Mouse (Mus musculus) heart, postnatal 14 days (tissue): Measurements from ENCODE around the gene Ksr1. TPM values are rescaled to one million over a fixed set of nuclear protein-coding genes. Genes with fewer than 3 reads are reported as not detected.

Source experiments
- DNase-seq, 2 experiments: peaks; one replicate each; pipeline ENCODE4 v3.0.0; 2021 to 2022
- intact Hi-C: fragments of 180-260 bp; cut with DNase I; formaldehyde crosslinking; loops from one replicate; pipeline ENCODE4 v1.15.1; 2025
- total RNA-seq, 2 experiments: library from RNA; stranded (reverse); gene quantifications; 2 replicates each; pipeline ENCODE4 v1.2.3; 2021

Ksr1 gene
- total RNA-seq, 2 experiments from 2014 or later, result 10.2 to 10.7 TPM

DNA sequence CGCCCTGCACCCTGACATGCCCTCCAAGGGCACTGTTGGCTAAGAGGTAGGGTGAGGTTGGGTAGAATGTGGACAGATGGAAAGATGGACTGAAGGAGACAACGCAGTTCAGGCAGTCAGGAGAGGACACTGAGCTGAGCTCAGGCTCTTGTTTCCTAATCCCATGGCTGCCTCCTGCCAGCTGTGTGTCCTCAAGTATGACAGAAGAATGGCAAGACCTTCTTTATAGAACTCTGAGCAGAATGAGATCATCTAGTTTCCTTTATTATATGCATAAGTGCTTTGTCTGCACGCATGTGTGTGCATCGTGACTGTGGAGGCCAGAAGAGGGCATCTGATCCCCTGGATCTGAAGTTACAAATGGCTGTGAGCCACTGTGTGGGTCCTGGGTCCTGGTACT is 72.6 kb downstream of the Ksr1 start:
- intact Hi-C loops, result no loop called here
- DNase-seq, result no peak

DNA sequence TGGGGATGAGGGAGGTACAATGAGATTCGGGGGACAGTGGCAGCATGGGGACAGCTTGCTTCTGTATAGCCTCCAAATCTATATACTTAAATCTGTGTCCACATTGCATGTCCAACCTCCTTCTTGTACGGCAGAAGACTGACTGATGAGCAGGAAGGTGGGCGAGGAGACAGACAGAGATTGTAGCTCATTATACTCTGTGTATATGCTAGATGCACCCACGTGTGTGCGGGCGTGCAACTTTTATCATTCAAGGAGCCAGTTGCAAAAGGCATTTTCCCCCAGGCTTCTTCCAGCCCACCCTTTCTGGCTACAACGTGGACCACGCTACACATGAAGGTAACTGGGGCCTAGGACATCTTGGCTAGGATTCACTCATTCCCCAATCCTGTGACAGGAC is 74.1 kb downstream of the Ksr1 start:
- DNase-seq, result no peak
- intact Hi-C loops, result no loop called here

DNA sequence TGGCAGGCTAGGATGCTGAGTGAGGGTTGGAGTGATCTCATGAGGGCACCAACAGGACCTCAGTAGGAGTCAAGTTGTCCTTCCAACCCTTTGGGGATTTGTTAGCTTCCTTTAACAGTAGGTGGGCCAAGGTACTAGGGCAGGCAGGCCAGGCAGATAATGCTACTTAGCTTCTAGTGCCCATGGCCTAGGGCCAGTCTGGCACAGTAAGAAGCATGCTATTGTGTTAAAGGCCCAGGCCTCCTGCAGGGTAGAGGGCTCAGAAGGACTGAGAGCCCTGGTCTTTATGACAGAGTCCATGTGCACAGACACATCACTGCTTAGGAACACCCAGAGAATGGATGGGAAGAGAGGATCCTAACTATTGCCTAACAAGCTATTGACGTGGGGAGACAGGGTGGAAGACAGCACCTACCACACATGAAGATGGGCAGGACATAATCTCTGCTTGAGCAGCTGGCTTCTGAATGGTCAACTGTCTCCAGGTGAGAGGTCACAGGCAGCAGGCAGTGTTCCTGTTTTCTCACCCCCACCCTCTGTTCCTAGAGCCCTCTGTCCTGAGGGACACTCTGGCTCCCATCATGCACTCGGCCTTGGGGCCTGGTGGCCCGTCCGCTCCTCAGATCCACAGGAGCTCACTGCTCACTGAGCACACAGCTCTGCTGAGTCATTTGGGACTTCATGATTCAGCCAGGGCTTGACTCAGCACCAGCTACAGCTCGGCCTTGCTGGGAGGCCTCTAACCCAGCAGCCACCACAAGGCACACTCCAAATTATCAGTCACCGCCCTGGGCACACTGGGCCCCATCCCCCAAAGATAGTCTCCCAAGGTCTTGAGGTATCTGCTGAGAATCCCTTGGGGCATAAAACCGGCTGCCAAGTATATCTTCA is 74.9 kb downstream of the Ksr1 start:
- DNase-seq, result peak in 1 of 2 experiments; percentile 29
- intact Hi-C loops, result no loop called here

DNA sequence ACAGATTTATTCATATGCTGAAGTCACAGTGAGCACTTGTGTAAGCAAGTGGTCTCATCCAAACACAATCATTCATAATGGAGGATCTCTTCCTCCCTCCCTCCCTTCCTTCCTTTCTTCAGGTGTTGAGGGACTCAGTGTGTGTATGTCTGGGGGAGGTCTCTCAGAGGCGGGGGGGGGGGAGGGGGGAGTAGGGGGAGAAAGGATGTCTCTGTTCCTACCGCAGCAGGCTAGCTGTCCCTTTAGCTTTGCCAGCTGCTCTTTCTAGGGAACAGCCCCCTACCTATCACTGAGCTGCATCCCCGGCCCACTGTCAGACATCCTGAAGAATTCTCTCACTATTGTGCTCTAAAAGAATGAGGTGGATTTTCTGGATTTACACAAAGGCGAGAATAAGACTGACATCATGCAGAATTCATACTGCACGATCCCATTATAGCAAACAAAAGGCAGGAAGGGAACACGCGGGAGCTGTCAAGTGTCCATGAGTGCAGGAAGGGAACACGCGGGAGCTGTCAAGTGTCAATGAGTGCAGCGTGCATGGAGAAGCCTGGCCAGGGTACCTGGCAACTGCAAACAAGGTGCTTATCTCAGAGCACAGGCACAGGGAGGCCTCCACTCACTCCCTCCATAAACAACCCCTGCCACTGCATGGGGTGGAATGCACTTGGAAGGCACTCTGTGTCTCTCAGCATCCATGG is 76.6 kb downstream of the Ksr1 start:
- intact Hi-C loops, result no loop called here
- DNase-seq, result no peak

DNA sequence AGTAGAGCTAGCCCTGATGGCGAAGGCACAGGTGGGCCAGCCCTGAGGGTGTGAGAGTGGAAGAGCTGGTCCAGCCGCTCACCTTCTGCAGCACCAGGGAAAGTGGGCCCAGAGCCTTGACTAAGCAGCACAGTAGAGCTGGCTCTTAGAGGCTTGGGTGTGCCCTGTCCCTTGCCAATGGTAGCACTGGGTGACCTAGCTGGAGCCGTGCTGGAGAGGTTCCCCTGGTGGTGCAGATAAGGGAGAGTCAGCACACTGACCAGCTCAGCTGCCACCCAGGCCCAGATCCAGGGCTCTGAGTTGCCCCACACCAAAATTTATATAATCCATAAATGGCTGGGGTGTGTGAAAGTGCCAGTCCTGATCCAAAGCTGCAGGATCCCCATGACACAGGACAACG is 79.0 kb downstream of the Ksr1 start:
- no peak for DNase-seq
- intact Hi-C loops, result no loop called here

DNA sequence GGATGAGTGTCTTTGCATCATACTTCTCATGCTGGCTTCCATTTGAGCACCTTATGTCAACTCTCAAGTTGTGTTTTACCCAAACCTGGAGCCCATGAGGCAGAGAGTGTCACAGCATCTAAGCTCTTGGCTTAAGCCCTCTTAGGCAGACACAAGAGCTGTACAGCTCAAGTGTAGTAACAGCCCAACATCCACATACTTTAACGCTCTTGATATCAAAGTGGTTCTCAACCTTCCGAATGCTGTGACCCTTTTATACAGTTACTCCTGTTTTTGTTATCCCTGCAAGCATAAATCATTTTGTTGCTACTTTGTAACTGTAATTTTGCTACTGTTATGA is 80.0 kb downstream of the Ksr1 start:
- DNase-seq, result no peak
- intact Hi-C loops, result no loop called here

DNA sequence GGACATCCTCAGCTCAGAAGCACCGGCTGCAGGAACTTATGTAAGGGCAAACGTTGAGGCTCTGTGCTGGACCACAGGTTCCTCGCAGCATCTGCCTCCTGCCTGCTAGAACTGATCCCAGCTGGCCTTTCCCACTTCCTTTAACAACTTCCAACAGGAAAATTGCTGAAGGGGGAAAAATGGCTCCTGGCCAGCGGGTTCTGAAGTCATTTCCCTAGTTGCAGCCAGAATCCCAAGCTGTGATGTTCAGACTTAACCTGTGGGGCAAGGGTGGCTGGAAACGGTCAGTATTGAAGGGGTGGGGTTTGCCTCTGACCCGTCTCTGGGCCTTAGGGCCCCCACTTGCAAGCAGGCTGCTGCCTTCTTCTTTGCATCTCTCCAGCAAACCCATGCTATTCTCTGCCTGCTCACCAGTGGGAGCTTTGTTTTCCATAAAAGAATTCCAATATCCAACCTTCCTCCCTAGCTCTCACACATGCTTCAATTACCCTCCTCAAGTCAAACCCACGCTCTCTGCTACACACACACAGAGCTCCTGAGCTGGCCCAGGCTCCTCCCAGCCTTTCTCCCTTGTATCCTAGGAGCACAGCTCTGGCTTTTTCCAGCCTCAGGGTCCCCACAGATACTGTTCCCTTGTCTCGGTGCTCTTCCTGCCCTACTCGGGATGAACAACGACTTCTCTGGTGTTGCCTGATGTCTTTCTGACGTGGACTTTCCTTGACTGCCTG is 80.6 kb downstream of the Ksr1 start:
- peak; percentile 82 to 85 for DNase-seq
- intact Hi-C loops, result loop anchor here (2.0 kb wide), 1 partner anchor 35 kb away; no protein-coding TSS in a partner anchor

DNA sequence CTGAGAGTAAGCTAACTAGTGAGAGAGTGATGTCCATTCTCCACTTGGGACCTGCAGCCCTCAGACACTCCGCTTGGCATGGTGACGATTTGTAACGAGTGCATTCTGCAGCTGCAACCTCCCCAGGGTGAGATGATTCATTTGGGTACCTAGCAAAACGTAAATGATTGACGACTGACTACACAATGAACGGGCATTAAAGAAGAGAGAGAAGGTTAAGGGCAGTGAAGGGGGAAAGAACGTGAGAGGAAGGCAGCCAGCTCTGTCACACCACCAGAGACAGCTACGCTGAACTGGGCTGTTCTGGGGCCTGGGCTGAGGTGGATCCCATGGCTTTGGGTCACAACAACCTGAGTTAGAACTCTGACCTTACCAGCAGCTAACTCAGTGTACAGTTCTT is 81.9 kb downstream of the Ksr1 start:
- no peak for DNase-seq
- intact Hi-C loops, result loop anchor here (2.0 kb wide), 1 partner anchor 34 kb away; no protein-coding TSS in a partner anchor

DNA sequence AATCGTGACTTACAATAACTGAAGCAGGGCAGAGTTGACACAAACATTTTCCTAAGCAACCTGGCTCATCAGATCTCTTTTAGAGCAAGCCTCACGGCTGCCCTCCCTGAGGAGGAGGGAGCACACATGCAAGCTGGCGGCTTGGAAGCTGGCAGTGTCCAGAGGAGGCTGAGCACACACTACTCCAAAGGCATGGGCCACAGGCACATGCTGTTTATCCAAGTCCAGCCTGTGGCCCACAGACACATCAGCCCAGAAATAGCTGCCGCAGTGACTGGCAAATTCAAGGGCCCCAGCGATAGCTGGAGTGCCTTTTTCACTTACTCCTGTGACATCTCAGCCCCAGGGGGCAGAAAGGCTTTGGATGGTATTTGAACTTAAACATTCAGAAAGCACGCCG is 82.6 kb downstream of the Ksr1 start:
- DNase-seq, result no peak
- intact Hi-C loops, result loop anchor here (2.0 kb wide), 1 partner anchor 33 kb away; no protein-coding TSS in a partner anchor

DNA sequence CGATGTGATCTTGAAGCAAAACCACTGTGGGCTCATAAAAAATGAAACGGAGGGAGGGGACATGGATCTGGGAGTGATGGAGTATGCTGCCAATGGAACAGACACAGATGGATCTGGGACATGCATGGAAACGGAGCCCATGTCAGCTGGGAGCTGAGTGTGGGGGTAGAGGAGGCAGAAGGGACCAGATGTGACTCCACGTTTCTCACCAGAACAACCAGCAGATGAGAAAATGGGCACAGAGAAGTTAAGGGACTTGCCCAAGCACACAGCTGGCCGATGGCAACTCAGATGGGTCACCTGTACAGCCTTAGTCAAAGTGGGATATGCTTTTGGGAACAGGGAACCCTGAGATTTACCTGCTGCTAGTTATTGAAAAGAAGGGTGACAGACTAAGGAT is 83.3 kb downstream of the Ksr1 start:
- no peak for DNase-seq
- intact Hi-C loops, result no loop called here

DNA sequence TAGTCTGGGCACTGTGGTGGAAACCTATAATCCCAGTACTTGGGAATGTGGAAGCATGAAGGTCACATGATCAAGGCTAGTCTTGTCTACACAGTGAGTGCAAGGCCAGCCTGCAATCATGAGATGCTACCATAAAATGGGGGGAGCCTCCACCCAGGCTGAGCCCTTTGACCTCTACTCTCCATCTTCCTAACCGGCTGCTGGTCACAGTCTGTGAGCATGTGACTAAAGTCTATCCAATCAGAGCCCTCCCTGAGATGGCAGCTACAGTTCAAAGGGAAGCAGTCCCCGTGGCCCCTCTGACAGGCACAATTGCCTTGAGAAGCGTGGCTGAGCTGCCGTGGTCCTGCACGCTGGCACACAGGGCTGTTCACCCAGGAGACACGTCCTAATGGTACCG is 84.4 kb downstream of the Ksr1 start:
- intact Hi-C loops, result no loop called here
- DNase-seq, result no peak

DNA sequence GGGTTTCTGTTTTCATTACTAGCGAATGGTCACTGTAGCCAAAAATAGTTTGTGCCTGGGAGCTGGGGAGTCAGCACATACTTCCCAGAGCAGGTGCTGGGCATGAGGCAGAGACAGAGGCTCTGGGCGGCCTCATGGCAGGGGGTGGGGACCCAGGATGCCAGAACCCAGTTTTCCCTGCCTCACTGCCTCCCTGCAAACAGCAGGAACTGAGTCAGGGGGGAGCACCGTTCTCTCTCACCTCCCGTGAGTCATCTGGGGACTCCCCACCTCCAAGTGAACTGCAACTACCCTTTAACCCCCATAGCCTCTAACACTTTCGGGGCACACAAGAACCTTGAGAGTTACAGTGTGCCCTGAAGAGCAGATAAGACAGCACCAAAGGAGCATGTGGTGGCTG is 86.4 kb downstream of the Ksr1 start:
- intact Hi-C loops, result no loop called here
- no peak for DNase-seq

DNA sequence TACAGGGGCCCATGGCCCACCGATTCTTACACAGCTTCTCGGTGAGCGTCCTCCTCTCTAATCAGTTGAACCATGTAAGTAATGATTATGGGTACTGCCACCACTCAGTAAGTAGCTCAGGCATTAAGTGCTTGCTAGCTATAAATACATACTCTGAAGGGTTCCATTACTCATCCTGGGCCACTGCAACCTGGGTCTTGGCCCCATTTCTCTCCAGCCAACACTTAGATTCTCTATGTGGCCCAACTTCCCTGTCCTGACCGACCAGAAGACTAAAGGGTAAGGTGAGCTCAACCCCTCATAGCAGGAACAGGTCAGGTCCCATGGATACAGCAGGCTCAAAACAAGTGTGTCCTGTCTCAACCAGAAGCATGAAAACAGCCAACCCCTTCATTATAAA is 87.1 kb downstream of the Ksr1 start:
- intact Hi-C loops, result no loop called here
- no peak for DNase-seq

DNA sequence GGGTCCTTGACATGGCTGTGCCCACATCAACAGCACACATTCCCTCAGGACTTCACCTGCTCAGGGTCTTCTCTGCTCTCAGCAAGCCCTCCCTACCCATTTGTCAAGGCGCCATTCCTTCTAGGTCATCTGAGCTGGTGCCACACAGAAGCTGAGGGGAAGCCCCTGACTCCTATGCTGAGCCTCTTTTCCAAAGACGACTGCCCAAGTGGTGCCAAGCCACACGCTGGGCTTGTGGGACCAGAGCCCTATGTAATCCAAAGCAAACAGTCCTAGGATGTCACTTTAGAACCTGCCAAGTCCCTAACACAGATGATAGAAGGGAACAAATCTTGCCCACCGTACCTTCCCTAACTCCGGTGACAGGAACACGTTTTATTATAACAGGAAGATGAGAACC is 87.6 kb downstream of the Ksr1 start:
- no peak for DNase-seq
- intact Hi-C loops, result no loop called here

DNA sequence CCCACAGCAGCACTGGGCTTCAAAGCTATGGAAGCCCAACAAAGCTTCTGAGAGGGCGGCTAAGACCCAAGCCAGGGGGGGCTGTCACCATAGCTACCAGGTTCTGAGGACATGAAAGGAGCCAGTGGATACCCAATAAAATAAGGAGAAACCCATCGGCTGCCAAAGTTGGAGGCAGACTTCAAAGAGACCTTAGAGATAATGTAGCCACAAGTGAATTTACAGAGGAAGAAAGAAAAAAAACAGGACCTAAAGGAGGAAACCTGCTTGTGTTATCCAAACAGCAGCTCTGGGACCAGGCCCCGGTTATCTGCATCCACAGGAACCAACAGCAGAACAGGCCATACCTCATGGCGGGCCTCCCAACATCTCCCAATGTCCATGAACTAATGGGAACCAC is 88.4 kb downstream of the Ksr1 start:
- DNase-seq, result no peak
- intact Hi-C loops, result no loop called here

DNA sequence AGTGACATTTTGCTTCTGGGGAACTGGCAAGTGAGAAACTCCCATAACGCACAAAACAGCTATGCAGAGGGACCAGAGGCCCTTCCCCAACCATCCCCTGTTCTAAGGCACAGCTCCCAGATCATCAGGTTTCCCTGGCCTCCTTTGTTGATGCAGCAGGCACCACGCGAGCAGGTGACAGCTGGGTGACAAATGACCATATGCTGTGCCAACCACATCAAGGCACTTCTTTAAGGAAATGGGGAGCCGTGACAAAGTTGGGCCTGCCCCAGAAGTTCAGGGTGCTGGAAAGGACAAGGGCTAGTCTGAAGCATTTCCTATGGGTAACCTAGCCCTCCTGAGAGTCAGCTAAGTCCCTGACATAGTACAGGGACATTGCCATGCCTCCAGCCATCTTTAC is 89.3 kb downstream of the Ksr1 start:
- intact Hi-C loops, result no loop called here
- DNase-seq, result no peak

DNA sequence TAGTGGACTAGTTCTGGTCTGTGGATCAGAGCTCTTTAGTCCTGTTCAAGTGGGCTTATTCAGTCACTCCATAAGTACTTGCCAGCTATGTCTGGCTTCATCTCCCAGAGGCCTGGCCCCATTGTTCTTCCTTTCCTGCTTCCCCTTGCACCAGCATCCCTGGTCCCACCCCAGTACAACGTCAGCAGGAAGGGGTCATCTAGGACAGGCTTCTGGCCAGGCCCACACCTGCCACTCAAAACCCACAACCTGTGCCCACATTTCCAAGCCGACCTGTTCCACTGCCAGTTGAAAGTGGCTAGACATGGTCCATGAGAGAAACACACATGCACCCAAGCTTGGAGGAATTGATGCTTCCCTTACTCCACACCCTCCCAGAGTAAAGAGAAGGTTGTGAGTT is 90.2 kb downstream of the Ksr1 start:
- intact Hi-C loops, result no loop called here
- peak in 1 of 2 experiments; percentile 41 for DNase-seq

DNA sequence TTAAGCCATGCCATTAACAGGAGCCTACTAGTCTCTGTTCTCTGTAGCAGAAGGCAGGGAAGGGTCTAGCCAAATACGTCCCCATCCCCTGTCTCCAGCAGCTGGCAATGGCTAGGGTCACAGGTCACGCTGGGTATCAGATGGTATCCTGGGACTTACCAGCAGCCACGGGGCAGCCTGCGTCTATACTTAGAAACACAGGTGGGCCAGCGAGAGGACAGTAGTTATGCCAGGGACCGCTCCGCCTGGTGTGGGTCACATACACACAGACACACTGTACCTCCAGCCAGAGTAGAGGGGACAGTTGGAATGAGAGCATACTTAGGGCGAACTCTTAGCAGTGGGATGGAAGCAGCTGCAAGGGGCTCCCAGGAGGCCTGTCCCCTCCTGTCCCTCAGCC is 91.0 kb downstream of the Ksr1 start:
- intact Hi-C loops, result no loop called here

DNA sequence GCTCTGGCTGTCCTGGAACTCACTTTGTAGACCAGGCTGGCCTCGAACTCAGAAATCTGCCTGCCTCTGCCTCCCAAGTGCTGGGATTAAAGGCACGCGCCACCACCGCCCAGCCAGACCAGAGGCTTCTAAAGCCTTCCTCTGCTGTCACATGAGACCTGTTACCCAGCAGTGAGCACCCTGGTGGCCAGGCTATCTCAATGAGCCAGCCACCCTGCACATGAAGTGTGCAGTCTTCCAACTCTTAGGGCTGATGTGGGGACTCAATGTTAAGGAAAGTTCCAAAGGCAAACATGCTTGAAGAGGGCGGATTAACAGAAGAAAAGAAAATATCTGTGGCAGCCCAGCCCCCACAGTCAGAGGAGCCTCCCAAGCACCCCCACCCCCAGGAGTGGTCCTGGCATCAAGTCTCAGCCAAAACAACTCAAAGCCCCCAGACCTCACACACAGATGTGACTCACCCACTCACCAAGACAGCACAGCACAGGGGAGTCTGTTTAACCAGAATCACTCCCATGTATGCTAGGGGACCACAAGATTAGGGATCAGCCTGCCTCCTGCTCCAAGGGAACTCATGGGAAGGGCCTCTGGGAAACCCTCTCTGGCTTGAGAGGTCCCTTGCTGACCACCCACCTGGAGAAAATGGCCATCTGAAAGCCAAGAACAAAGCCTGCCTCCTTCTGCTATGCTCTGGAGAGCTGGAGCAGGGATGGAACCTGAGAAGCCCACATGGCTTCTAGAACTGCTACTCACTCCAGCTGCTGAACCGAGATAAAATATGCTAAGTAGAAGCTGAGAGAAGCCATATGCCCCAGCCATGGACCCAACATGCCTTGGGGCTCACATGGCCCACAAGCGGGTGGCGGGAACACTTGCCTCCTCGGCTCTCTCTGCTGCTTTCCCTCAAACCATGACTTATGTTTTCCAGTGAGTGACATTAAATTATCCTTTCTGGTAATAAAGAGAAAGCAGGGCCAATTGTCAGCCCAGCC is 91.8 kb downstream of the Ksr1 start:
- DNase-seq, result no peak
- intact Hi-C loops, result no loop called here

More for the DNA sequence above, 91.0 kb downstream of the Ksr1 start:
- no peak for DNase-seq

DNA sequence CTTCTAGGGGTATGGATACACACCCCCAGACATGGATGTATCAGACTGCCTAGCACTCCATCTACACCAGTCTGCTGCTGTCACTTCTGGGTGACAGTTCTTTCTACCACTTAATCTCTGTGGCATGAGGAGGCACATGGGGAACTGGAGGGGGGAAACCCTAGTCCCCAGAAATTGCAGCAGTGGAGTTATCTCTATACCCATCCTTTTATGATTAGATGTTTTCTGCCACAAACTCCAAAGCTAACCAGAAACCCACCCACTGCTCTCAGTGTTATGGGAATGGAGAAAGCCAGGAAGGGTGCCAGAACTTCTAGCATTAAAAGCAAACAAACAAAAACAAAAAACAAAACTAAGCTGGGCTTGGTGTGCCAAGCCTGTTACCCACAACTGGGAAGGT is 92.8 kb downstream of the Ksr1 start:
- intact Hi-C loops, result no loop called here
- DNase-seq, result no peak
